Mouse (Mus musculus) c-Kit-positive CD71-positive TER-119-positive erythroid progenitor cells, embryonic 14.5 days (primary cell): ENCODE measurements around the gene Zfp52.

Experiments
- DNase-seq: peaks from one replicate; pipeline ENCODE4 v3.0.0-alpha.2; 2013; ENCODE audit warnings: low spot score

The Zfp52 gene

DNA sequence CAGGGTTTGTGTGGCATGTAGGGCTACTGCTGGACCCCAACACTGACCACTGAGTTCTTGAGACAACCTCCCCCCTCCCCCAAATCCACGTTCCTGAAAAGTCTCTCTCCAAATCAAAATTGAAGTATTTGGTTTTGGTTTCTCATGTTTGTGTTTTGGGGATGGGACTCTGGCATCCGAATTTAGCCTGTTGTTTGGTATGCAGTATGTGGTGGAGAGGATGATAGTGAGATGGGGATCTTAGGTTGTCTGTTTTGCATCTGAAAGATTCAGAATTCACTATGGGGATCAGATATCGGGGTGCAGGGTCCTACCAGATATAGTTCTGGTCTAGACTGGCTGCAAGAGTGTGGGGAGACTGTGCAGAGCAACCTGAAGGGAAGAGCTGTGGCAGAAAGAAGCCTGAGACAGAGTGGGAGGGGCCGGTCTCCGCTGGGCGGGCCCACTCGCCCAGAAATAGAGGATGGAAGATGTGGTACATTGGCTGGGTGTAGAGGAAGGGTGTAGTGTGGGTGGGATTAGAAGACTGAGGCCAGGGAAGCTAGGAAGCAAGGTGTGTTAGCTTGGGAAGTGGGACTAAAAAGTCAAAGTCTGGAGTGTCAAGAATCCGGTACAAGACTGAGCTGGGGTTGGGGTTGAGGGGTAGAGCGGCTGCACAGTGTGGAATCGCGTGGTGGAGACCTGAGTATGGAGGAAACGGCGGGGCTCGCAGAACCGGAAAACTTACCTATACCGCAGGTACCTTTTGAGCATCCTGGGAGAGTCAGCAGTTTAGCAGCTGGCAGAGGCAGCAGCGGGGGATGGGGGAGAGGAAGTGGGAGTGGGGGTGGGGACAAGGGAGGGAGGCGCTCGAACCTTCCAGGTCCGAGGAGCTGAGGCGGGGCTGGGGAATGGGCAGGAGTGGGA is at the start of gene Zfp52:
Gene Zfp52 (plus strand): TSS at position 444 of the 906 bp plus-strand sequence.
- DNase-seq: peak; percentile 58

DNA sequence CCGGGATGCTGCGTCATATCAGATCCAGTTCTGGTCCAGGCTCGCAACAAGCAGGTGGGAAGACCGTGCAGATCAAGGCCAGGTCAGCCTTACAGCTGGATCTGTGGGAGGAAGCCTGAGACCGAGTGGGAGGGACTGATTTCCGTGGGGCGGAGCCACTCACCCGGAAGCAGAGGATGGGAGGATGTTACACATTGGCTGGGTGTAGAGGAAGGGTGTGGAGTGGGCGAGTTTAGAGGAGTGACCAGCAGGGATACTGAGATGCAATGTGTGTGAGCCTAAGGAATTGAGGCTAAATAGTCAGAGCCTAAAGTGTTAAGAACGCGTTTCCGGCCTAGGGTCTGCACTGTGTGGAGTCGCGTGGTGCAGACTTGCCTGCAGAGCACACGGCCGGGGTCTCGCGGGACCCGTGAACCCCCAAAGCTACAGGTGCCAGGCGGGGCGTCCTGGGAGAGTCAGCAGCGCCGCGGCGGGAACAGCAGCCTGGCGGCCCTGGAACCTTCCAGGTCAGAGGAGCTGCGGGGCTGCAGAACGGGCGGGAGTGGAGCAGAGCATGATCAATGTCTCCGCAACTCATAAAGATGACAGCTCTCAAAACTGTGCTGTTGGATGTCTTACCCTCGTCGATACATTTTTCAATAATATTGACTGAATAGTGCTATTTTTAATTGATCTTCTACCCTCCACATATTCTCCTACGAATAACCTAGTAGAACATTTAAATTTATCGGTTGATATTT is 46.4 kb upstream of the Zfp52 start, which contains the start of gene Zfp53:
Gene Zfp53 (plus strand): TSS at position 239 of the 740 bp plus-strand sequence.
- DNase-seq: peak; percentile 79

DNA sequence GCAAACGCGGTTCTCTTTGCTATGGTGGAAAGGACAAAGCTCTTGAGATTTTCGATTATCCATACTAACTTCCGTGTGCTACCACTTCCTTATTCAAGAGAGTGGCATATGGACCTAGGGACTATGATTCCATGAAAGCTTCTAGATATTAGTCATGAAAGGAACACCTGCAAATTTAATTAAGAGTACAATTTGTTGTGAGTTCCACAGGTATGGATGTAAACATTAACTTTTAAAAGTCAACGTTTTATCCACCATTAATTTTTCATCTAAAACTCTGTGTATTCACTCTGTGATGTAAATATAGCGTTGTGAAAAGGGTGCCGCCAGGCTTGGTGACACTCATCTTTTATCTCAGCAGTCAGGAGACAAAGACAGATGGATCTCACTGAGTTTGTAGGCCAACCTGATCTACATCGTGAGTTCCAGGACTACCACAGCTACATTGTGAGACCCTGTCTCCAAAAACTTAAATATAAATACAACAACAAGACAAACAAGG is 45.8 kb upstream of the Zfp52 start:
- DNase-seq: peak; percentile 16

DNA sequence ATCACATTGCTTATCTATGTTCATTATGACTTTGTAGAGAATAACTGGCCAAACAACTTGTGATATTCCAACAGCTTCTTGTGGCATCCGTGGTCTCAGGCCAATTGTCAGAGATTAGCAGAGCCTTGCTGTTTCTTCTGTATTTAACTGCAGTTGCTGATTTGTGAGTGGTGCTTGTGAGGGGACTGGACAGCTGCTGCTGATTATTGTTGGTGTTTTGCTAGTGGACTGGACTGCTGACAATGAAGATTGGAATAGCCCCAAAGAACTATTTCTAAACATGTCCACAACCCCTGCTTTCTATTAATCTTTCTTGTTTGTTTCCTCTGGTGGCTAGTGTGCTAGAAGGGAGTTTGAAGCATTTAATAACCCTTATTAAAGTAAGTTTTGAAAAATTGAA is 34.0 kb upstream of the Zfp52 start:
- DNase-seq: no peak

GRCm38 (mm10) chr17:21504524-21504923 is 30.8 kb upstream of the Zfp52 start:
- no peak for DNase-seq

- DNase-seq: no peak
These were observed 29.1 kb upstream of the Zfp52 start for GRCm38 (mm10) chr17:21506258-21506657.

- DNase-seq: no peak
These were observed 25.6 kb upstream of the Zfp52 start for GRCm38 (mm10) chr17:21509756-21510155.

GRCm38 (mm10) chr17:21515403-21516105 is 19.8 kb upstream of the Zfp52 start:
- peak; percentile 80 for DNase-seq

DNA sequence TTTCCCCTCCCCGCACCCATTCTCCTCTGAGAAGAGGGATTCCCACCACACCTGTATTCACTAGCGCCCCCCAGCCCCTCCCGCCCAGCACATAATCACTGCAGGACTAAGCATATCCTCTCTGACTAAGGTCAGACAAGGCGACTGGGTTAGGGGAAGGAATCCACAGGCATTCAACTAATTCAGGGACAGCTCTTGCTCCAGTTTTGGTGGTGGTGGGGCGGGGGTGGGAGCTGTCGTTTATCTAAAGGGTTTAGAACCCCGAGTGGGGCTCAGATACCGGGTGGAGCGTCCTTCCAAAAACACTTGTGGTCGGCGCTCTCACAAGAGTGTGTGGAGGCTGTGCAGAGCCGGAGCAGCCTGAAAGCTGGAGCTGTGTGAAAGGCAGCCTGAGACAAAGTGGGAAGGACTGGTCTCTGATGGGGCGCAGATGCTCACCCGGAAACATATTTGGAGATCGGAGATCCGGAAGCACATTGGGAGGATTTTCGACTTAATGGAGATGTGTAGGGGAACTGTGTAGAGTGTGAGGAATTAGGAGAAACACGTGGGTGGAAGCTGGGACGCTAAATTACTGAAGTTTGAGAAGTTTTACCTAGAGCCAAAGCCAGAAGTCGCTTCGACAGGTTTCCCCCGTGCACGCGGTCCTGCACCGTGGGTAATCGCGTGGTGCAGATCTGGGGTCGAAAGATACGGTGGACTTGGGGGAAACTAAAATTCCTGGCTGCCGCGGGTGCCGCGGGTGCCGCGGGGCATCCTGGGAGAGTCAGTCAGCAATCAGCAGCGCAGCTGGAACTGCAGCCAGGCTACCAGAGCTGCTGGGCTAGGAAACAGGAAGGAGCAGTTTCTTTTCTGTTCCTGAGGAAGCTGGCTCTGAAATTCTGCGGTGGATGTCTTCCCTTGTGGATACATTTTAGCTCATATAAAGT is 18.9 kb upstream of the Zfp52 start:
- DNase-seq: peak; percentile 65

DNA sequence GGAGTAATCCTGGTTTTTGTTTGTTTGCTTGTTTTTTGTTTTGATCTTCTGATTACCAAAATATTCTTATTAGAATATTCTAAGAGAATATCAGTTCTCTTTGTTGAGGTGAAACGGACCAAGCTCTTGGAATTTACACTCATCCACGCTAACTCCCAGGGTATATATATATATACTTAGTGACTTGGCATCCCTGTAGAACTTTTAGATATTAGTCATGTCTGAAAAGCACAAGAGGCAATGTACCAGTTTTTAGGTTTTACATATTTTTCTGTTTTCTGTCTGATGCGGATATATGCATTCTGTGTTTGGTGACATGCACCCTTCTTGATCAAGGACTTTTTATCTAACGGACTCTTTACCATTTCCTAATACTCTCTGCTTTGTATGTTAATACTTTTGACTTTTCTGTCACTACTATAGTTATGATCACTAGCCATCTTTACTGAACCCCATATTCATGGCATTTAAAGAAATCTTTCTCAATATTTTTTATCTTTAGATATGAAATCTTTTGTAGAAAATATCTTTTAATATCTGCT is 18.1 kb upstream of the Zfp52 start:
- no peak for DNase-seq

DNA sequence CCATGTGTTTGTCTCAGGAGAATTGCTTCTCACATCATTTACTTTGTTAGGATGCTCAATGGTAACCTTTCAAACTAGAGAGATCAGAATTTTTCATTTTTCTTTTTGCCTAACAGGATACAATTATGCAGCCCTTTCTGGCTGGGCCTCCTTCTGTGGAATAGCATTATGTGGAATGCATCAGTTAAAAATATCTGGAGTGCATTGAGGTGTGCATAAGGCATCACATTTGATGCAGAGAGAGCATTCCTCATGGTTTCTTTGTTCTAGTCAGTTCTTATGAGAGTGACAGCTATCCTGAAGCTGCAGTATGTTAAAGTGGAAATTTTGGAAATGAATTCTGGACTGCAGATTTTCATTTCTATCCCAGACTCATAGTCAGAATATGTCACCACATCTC is 9.1 kb upstream of the Zfp52 start:
- no peak for DNase-seq

DNA sequence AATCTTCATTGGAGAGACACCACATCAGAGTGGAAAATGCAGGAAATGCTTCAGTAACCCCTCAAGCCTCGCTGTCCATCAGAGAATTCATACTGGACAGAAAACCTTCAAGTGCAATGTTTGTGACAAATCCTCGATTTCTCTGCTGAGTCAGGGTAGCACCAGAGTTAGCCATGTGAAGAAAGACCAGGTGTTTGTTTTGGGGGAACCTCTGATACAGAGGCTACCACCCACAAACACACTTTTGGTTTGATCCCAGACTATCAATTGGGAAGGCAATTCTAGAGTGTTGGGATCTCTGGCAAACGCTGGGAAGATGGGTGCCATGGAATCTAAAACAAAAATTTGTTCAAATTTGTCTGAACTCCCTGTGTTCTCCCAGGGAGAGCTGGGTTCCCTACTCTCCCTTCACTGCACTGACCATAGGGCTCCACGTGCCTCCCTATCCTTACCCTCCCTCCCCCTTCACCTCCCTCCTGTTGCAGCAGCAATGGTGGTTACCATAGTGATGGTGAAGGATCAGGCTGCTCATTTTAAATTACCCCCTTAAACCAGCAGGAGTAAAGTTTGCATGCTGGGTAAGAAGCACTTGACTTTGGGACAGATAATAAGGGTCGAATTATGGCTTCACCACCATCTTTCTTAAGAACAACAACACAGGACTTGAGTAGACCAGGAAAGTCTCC is 4.6 kb upstream of the Zfp52 start:
- DNase-seq: no peak

- no peak for DNase-seq
These were observed 3.7 kb upstream of the Zfp52 start for GRCm38 (mm10) chr17:21531621-21532020.

DNA sequence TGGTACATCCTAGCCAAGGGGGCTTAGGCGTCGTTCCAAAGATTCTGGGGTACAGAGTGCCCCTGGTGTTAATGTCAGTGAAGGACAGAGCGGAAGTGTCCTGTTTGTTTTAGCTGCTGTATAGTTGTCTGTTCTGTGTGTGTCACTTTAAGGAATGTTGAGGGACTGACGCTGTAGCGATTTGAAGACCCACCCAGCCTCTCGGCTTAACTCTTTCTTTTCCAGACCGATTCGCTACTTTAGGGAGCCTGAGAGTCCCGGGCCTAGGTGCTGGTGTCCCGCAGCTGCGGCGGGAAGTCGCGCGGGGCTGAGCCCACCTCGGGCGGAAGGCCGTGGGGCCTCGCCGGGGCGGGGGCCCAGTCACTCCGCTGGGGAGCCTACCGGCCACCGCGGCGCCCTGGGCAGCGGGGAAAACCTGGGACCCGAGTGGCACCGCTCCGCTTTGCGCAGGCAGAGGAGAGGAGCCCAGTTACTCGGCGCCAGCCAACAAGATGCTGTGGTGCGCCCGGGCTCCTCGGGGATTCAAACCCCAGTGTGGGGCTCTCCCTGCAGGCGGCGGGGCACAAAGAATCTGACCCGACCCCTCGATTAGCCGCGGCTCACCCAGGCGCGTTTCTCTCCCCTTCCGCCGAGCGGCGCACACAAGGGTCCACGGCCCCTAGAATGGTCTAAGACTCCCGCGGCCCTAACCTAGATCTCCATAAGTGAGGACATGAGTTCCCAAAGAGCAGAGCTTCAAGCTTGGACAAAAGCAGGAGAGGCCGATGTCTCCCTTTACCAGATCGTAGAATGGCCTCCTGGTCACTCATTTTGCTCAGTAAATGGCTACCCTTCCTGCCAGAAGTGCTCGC is 3.0 kb upstream of the Zfp52 start:
- DNase-seq: peak; percentile 34

GRCm38 (mm10) chr17:21533961-21534360 is 1.4 kb upstream of the Zfp52 start:
- no peak for DNase-seq

DNA sequence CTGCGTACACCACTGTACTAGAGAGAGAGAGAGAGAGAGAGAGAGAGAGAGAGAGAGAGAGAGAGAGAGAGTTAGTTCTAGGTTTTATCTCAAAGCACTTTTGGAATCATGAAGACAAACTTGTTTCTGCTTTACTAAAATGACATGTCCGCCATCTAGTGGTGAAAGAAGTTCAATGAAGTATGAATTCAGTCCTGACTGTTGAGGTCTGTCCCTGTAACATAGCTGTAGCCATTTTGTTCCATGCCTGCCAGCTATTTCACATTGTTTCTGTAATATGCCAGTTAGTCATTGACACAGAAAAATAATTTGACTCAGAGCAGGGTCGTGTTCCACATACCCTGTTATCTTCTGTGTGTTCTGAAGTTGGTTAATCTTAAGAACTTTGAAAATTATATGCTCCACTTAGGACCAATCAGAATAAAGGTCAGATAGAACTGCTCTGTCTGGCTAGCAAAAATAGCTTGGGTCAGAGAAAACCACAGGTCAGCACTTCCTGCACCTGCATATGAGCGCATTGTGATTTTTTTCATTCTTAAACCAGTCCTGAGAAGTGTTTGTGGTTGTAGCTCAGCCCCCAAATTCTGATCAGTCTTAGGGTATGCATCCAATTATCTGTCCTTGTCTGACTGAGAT is 761 bp upstream of the Zfp52 start:
- peak; percentile 85 for DNase-seq

DNA sequence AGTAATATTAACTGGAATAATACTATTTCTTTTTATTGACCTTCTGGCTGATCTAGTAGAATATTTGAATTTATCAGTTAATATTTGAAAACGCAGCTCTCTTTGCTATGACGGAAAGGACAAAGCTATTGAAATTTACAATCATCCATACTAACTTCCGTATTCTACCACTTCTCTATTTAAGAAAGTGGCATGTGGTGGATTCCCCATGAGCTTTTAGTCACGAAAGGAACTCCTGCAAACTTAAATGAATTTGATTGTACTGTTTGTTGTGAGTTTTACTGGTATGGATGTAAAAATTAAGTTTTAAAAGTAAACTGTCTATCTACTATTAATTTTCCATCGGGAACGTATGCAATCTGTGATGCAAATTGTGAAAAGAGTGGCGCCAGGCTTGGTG is 757 bp downstream of the Zfp52 start:
- DNase-seq: no peak

GRCm38 (mm10) chr17:21536676-21537075 is 1.3 kb downstream of the Zfp52 start:
- no peak for DNase-seq

DNA sequence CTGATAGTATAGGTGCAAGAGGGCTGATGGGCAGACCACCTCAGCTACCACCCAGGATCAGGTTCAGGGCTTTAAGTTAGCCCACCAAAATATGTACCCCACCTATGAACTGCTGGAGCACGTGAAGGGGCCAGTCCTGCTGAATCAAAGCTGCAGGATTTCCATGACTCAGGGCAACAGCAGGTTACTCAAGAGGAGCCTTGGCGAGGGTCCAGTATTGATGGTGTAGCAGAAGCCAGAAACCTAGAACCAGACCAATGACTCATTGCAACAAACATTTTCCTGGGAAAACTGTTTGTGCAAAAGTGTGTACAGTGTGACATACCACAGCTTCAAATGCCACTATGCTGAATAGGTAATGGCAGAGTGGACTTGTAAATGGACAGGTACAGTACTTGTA is 22.5 kb downstream of the Zfp52 start:
- no peak for DNase-seq
